Mouse (Mus musculus): Measurements from ENCODE around the gene Frrs1l. TPM values are rescaled to one million over a fixed set of nuclear protein-coding genes. Genes with fewer than 3 reads are reported as not detected.

Frrs1l gene
- total and polyA plus RNA-seq, 3 experiments = not detected

GRCm38 (mm10) chr4:56961320-56961925, 28.8 kb downstream of the Frrs1l start:
- DNase-seq (ENCODE audit: extremely low read depth) = no peak
- Histone ChIP-seq H3K27me3 (replicated peaks) (no peaks in the 10 kb centered on the region), H3K79me2 (replicated peaks; ENCODE audit: control insufficient read depth, extremely low read depth, insufficient read depth, poor library complexity, severe bottlenecking) (no peaks in the 10 kb centered on the region), H3K4me1 (ENCODE audit: control insufficient read depth in 1 of 2, insufficient read depth in 2 of 2) (peaks cover 4 to 16% of the 10 kb centered on the region in 2 experiments; a peak in 3 of 4 replicates), H3K36me3 (replicated peaks in 1 of 2; ENCODE audit: control insufficient read depth in 1 of 2, insufficient read depth in 1 of 2, low read length in 1 of 2) (no peaks in the 10 kb centered on the region), H3K4me2 (ENCODE audit: insufficient read depth, low read depth, poor library complexity, severe bottlenecking) (no peak overlapping the region), H3K9me3 (replicated peaks; ENCODE audit: low read length) (no peaks in the 10 kb centered on the region), H3K4me3 (replicated peaks in 1 of 3; ENCODE audit: low read depth in 2 of 3, low read length in 2 of 3, poor library complexity in 1 of 3) (no peak overlapping the region), H3K27ac (ENCODE audit: insufficient read depth, low read depth) (no peak overlapping the region), H3K9ac (ENCODE audit: insufficient read depth, low read depth) (no peak overlapping the region)
- in situ Hi-C loops (cut with MboI; ENCODE audit: low pct_ligation_motif_present, low pct_unique_long_range_greater_than_20kb, low sequenced_read_pairs) = no loop called here
- TF ChIP-seq GABPA (IDR thresholded peaks at IDR 0.05; ENCODE audit: insufficient replicate concordance, low read depth, low read length) = no peak
- no peak for TF ChIP-seq NELFE (IDR thresholded peaks at IDR 0.05; ENCODE audit: low read depth, low read length)
- no peak for TF ChIP-seq CTCF (conservative IDR thresholded peaks at IDR 0.05 in 1 of 2, IDR thresholded peaks at IDR 0.05 in 1 of 2; ENCODE audit: low read depth in 2 of 2, low read length in 2 of 2)
- no peak for TF ChIP-seq ZC3H11A (IDR thresholded peaks at IDR 0.05; ENCODE audit: low read depth, low read length)
- TF ChIP-seq PAX5 (IDR thresholded peaks at IDR 0.05; ENCODE audit: low read length) = no peak
- TF ChIP-seq MYC (IDR thresholded peaks at IDR 0.05; ENCODE audit: low read depth, low read length) = no peak
- no peak for TF ChIP-seq CHD2 (IDR thresholded peaks at IDR 0.05; ENCODE audit: low read length)
- TF ChIP-seq ETS1 (conservative IDR thresholded peaks at IDR 0.05; ENCODE audit: low read depth, low read length) = no peak
- TF ChIP-seq TBP (conservative IDR thresholded peaks at IDR 0.05; ENCODE audit: low read depth, low read length) = no peak
- no peak for TF ChIP-seq TCF12 (IDR thresholded peaks at IDR 0.05; ENCODE audit: low read depth, low read length)
- no peak for TF ChIP-seq NRF1 (IDR thresholded peaks at IDR 0.05; ENCODE audit: low read depth, low read length)
- TF ChIP-seq MXI1 (IDR thresholded peaks at IDR 0.05; ENCODE audit: low read depth, low read length) = no peak
- TF ChIP-seq CHD1 (IDR thresholded peaks at IDR 0.05; ENCODE audit: low read depth, low read length) = no peak
- no peak for TF ChIP-seq MEF2A (IDR thresholded peaks at IDR 0.05; ENCODE audit: borderline replicate concordance, low read depth, low read length)
- TF ChIP-seq SIN3A (IDR thresholded peaks at IDR 0.05; ENCODE audit: low read length) = no peak
- TF ChIP-seq POLR2A (IDR thresholded peaks at IDR 0.05; ENCODE audit: low read depth, low read length) = no peak
- dilution Hi-C loops (cut with MboI; ENCODE audit: extremely low pct_ligation_motif_present, extremely low pct_unique_long_range_greater_than_20kb, low sequenced_read_pairs) = no loop called here

DNA sequence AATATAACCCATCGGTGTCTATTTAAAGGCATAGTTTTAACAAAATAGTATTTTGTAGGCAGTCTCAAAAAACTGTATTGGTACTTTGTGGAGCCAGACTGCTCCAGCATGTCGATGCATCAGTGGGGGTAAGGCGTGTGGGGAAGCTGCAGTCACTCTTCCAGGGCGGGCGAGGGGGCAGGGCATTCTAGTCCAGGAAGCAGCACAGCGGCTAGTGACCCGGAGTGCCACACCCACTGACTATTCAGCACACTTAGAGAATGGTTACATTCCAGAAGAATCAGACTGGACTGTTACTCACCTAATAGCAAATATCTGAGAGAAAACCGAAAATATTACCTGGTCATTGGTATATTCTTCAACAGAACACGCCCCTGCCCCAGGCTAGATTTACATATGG, 32.7 kb downstream of the Frrs1l start:
- Histone ChIP-seq H3K4me2 (ENCODE audit: insufficient read depth, low read depth, poor library complexity, severe bottlenecking) (peak overlapping the region; percentile 36; the same call in 1 of the 2 replicates), H3K79me2 (replicated peaks; ENCODE audit: control insufficient read depth, extremely low read depth, insufficient read depth, poor library complexity, severe bottlenecking) (no peaks in the 10 kb centered on the region), H3K9me3 (replicated peaks; ENCODE audit: low read length) (no peaks in the 10 kb centered on the region), H3K9ac (ENCODE audit: insufficient read depth, low read depth) (no peak overlapping the region), H3K4me1 (ENCODE audit: control insufficient read depth in 1 of 2, insufficient read depth in 2 of 2) (peaks cover 4 to 20% of the 10 kb centered on the region in 2 experiments; a peak in 3 of 4 replicates), H3K27me3 (replicated peaks) (no peaks in the 10 kb centered on the region), H3K36me3 (replicated peaks in 1 of 2; ENCODE audit: control insufficient read depth in 1 of 2, insufficient read depth in 1 of 2, low read length in 1 of 2) (no peaks in the 10 kb centered on the region), H3K4me3 (replicated peaks in 1 of 3; ENCODE audit: low read depth in 2 of 3, low read length in 2 of 3, poor library complexity in 1 of 3) (no peak overlapping the region), H3K27ac (ENCODE audit: insufficient read depth, low read depth) (no peak overlapping the region)
- DNase-seq (ENCODE audit: extremely low read depth) = peak; percentile 24
- TF ChIP-seq ZC3H11A (IDR thresholded peaks at IDR 0.05; ENCODE audit: low read depth, low read length) = no peak
- peak; percentile 52 for TF ChIP-seq ELF1 (IDR thresholded peaks at IDR 0.05; ENCODE audit: low read depth, low read length)
- in situ Hi-C loops (cut with MboI; ENCODE audit: low pct_ligation_motif_present, low pct_unique_long_range_greater_than_20kb, low sequenced_read_pairs) = no loop called here
- dilution Hi-C loops (cut with MboI; ENCODE audit: extremely low pct_ligation_motif_present, extremely low pct_unique_long_range_greater_than_20kb, low sequenced_read_pairs) = no loop called here
